Mouse (Mus musculus) Muller cell, postnatal 12 days (primary cell): ENCODE measurements around the gene Naa38.

Experiments
- DNase-seq: peaks from one replicate; pipeline ENCODE4 v3.0.0-alpha.2; 2015; ENCODE audit errors: inconsistent ontology term

The Naa38 gene

DNA sequence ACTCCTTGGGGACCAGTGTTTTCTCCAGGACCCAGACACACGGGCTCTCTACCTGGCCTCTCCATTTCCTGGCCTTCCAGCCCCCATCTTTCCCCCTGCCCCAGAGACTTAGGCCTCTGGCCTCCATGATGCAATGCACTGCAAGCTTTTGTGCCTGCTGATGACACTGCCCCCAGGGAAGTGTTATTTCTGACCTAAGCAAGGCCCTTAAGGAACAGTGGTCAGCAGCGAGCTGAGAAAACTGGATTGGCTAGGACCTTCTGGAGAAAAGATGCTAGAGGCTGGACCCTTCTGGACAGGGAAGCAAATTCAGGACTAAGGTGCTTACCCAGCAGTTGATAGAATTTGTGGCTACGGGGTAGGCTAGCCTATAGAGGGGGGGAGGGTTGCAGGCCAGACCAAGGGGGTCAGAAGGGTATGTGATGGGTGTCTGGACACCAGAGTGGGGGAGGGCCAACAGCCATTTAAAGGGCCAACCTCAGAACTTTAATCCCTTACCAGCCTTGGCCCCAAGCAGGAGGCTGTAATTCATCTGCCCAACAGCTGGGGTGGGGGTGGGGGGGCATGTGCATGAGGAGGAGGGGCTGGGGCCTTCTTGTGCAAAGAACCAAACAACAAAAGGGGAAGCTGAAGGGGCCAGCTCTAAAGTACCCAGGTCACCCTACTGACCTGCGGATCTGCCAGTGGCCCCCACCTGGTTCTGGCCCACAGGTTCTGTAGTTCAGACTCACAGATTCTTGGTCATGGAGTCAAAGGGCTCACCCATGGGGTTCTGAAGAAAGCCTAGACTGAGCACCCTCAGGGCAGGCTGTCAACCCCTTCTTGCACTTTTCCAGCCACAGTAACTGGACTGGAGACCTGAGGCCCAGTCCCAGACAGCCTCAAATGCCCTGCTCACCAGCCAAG, 19.4 kb downstream of the Naa38 start:
- DNase-seq = no peak

GRCm38 (mm10) chr11:69415327-69415667, 20.0 kb downstream of the Naa38 start:
- peak; percentile 91 for DNase-seq

- DNase-seq = peak; percentile 84
Observed at GRCm38 (mm10) chr11:69415668-69416451, 20.6 kb downstream of the Naa38 start.

DNA sequence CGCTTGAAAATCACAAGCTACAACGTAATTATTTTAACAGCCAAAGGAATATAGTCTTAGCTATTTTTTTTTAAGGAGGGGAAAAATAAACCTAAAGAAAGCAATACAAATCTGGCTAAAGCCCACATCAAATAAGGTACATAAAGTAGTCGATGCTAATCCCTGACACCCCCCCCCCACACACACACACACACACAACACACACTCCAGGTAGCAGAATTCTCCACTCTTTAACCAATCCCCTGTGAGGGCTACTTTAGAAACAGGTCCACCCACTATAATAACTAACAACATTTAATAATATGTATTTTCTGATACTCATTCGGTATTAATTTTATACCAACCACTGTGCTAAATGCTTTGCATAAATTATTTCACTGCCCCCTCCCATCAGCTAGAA, 21.2 kb downstream of the Naa38 start:
- no peak for DNase-seq

GRCm38 (mm10) chr11:69416921-69417448, 21.7 kb downstream of the Naa38 start:
- no peak for DNase-seq

DNA sequence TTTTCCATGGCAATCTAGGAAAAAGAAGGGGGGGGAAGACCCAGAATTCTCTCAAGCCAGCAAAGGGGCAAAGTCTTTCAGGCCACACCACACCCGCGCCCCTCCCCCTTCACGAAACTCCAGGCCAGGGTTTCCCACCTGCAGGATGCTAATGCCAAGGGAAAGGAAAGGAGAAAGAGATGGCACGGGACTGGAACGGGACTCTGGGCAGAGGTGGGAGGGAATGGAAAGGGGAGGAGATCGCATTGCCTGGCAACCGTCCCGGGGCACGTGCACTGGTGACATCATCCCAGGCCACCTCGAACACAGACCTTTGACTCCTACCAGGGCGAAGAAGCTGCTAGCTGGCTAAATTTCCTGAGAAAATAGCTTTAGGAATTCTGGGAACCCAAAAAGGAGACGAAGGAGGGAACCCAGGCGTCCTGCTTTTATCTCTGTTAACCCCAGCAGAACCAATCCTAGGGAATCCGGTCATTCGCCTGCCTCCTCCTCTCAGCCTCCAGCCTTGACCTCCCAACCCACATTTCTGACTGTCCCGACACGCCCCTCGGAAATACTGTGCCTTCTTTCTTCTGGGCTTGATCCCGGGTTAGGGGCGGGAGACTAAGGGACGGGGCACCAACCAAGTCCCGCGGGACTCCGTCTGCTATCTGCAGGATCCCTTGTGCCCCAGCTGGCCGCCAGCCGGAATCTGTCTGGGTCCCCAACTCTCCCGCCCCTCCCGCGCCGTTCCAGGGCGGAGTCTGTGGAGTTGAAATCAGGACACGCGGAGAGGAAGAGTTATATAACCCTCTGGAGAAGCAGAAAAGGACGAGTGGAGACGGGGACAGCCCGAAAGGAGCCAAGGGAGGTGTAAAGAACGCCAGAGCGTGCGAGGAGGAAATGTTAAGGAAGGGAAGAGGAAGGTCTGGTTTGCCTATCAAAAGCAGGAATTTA, 22.4 kb downstream of the Naa38 start:
- peak; percentile 100 for DNase-seq

DNA sequence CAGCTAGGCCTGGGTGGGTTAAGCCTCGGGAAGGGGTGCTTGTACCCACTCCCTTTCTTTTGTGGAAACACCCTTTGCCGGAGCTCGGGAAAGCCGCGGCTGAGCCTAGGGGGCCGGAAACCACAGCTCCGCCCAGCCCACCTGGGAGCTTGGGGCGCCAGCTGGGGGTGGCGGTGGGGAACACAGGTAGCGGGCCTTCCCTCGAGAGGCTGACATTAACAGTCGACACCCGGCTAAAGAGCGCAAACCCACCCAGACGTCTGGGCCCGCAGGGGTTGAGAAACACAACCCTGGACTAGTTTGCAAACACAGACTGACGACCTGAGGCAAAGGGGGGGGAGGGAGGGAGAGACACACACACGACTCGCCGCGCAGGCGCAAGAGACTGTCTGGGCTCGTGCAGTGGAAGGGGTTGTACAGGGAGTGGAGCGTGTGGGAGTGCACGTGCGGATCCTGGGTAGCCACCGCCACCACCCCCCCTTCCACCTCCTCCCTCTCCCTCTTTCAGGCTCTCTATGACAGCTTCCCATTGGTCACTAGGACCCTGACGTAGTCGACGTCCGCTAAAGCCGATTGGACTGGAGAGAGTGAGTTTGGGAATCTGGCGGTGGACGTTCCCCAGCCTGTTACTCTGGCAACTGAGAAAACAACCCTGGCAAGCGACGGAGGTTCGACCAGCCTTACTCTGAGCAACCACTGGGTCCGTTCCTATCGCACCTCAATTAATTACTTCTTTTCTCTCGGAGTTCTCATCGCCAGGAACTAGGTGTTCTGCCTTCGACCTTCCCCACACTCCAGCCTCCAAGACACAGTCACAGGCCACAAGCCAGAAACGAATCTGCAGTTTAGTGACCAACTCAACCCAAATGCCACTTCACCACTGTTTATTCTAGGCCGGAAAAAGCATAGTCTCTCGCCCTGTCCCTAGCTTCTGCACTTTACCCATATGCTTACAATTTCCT, 23.5 kb downstream of the Naa38 start:
- peak; percentile 100 for DNase-seq

- DNase-seq = peak; percentile 64
Observed at GRCm38 (mm10) chr11:69419443-69419812, 24.1 kb downstream of the Naa38 start.

DNA sequence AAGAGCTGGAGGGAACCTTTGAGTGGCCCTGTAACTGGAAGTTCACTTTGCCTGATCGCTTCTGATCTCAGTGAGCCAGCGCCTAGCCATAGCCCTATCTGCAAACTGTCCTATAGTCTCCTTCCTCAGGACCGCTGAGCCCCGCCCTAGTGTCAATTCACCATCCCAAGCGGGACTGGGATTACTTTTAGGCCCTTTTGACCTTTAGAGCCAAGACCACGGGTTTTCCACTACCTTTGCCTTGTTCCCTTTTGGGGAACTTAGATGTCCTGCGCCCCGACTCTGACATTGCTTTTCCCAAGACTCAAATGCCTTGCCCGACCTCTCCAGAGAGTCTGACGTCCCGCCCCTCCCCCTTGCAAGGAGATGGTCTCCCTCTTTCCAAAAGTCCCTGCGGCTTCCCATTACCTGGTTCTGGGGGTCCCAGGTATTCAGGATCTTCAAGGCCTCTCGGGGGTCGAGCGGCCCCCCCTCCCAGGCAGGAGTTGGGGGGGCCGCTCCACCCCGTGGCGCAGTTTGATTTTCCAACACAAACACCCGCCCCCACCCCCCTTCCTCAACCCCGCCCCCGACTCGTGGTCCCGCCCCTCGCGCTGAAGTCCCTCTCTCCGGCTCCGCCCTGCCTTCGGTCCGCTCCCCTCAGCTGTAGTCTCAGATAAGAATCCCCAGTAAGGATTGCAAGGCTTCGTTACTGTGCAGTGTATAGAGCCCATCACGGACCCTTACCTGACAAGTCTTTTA, 24.7 kb downstream of the Naa38 start:
- DNase-seq = peak; percentile 70

GRCm38 (mm10) chr11:69420554-69421000, 25.3 kb downstream of the Naa38 start:
- no peak for DNase-seq

- no peak for DNase-seq
Observed at GRCm38 (mm10) chr11:69421131-69421977, 26.1 kb downstream of the Naa38 start.

DNA sequence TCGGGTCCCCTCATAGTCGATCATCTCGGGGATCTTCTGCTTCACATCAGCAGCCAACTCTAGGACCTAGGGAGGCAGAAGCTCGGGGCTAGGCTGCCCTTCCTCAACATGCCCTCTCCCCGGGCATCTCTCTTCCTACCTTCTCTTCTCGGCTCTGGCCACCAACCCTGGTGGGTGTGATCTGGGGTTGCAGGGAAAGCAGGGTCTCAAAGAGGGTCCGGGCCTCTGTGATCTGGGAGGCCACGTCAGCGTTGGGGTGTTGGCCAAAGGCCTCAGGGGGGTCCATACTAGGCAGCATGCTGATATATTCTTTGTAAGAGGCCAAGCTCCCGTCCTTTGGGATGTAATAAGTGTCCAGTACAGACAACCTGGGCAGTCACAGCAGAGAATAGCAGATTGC, 27.6 kb downstream of the Naa38 start:
- DNase-seq = no peak

DNA sequence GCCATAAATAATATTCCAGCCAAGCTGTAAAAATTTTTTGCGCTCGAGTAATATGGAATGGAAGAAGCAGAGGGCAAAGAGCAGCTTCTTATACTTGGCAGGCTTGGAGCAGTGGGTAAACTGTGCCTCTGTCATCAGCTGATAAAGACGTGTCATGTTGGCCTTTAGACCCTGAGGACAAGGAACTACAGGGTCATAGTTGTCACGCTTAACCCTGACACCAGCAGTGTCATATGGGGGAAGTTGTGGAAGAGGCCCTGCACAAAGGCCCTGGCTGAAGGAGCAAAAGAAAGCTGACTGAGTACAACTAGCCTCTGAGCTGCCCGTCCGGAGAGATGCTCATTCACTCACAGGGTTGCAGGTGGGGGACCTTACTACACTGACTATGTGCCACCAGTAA, 28.6 kb downstream of the Naa38 start:
- DNase-seq = no peak

GRCm38 (mm10) chr11:69426246-69426645, 31.0 kb downstream of the Naa38 start:
- DNase-seq = no peak

- no peak for DNase-seq
Observed at GRCm38 (mm10) chr11:69428751-69429150, 33.5 kb downstream of the Naa38 start.

GRCm38 (mm10) chr11:69429313-69429712, 34.0 kb downstream of the Naa38 start:
- DNase-seq = no peak

GRCm38 (mm10) chr11:69430631-69431030, 35.3 kb downstream of the Naa38 start:
- no peak for DNase-seq

- DNase-seq = peak; percentile 88
Observed at GRCm38 (mm10) chr11:69431829-69432639, 36.7 kb downstream of the Naa38 start.
